ENCODE assay signal across 8 mouse cellular contexts in the genomic region with DNA sequence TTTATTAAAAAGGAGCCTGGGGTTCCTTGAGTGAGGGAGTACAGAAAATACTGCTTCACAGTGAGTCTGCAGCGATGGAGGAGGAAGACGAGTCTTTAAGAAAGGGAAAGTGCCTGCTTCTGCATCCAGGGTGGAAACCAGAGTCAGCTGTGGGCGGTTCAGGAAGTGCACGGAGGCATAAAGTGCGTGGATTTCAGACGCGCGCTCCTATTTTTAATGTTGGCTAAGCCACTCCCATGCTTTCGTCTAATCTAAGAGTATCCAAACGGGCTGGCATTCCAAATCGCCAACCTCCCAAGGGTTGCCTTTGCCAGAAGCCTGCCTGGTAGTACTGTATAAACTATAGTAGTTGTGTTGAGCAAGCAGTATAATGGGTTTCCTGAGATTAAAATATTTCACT. TPM values are rescaled to one million over a fixed set of nuclear protein-coding genes. Genes with fewer than 3 reads are reported as not detected.
DNase-seq lines count a peak whose midpoint lies in the region; ATAC-seq and TF ChIP-seq lines count a peak whose summit lies in the region.

No protein-coding gene starts in this region.

- intact Hi-C loops in left cerebral cortex, postnatal 25 days (cut with DNase I): loop anchor here (2.0 to 5.0 kb wide), 2 partner anchors 32 to 40 kb away; no protein-coding TSS in a partner anchor

- H3K4me1 ChIP-seq in hindbrain, postnatal 0 days (ENCODE audit: insufficient read depth, low read length): no peaks in the 10 kb centered on the region; the same call in 1 of the 2 replicates
- no peaks in the 10 kb centered on the region for H3K4me1 ChIP-seq in stomach, postnatal 0 days (replicated peaks; ENCODE audit: control insufficient read depth, insufficient read depth)

- ATAC-seq in hindbrain, postnatal 0 days: no peak
- peak; percentile 77 for ATAC-seq in megakaryocyte-erythroid progenitor cell, adult 5-6 weeks (replicated peaks; ENCODE audit: low FRiP score, low TSS enrichment, poor library complexity, severe bottlenecking)
- ATAC-seq in stomach, postnatal 0 days (ENCODE audit: low FRiP score, low TSS enrichment): no peak

- H3K36me3 ChIP-seq in hindbrain, postnatal 0 days (ENCODE audit: insufficient read depth, low read length): no peaks in the 10 kb centered on the region
- no peaks in the 10 kb centered on the region for H3K36me3 ChIP-seq in stomach, postnatal 0 days (ENCODE audit: control insufficient read depth, insufficient read depth, low read length)

- no peak overlapping the region for H3K9ac ChIP-seq in hindbrain, postnatal 0 days (replicated peaks; ENCODE audit: low read length)
- no peak overlapping the region; the same call in 1 of the 2 replicates for H3K9ac ChIP-seq in stomach, postnatal 0 days (ENCODE audit: low read length)

- no peak for TF ChIP-seq CTCF in hindbrain, postnatal 0 days (IDR thresholded peaks at IDR 0.05; ENCODE audit: low read depth)
- TF ChIP-seq CTCF in stomach, postnatal 0 days (IDR thresholded peaks at IDR 0.05; ENCODE audit: low read depth): no peak

- H3K27ac ChIP-seq in hindbrain, postnatal 0 days: no peak overlapping the region
- H3K27ac ChIP-seq in stomach, postnatal 0 days (replicated peaks): no peak overlapping the region

- H3K27me3 ChIP-seq in hindbrain, postnatal 0 days (ENCODE audit: insufficient read depth, low read length): no peaks in the 10 kb centered on the region
- no peaks in the 10 kb centered on the region for H3K27me3 ChIP-seq in stomach, postnatal 0 days (ENCODE audit: control insufficient read depth, insufficient read depth, low read length)

- TF ChIP-seq EP300 in stomach, postnatal 0 days (optimal IDR thresholded peaks at IDR 0.05): no peak

- H3K4me3 ChIP-seq in hindbrain, postnatal 0 days (ENCODE audit: low read length): peak overlapping the region; percentile 15; the same call in 1 of the 2 replicates
- peak overlapping the region; percentile 29 for H3K4me3 ChIP-seq in stomach, postnatal 0 days (ENCODE audit: low read depth, low read length)

- H3K9me3 ChIP-seq in hindbrain, postnatal 0 days (ENCODE audit: low read length): no peaks in the 10 kb centered on the region
- no peaks in the 10 kb centered on the region for H3K9me3 ChIP-seq in stomach, postnatal 0 days (ENCODE audit: control insufficient read depth, low read length)

- 22% methylated on average over 11 of the region's 11 CpGs for WGBS in hindbrain, postnatal 0 days
- WGBS in stomach, postnatal 0 days: 28% methylated on average over 11 of the region's 11 CpGs

- peak; percentile 44 to 48 for DNase-seq in B cell, adult 2 months
- DNase-seq in adrenal gland, postnatal 10 days: peak; percentile 42
- DNase-seq in frontal cortex, postnatal 25 days (ENCODE audit: low spot score in 2 of 2): peak; percentile 29 to 33
- no peak for DNase-seq in hindbrain, postnatal 0 days (ENCODE audit: low spot score)
- peak; percentile 53 to 91 for DNase-seq in left cerebral cortex, postnatal 25 days (ENCODE audit: low spot score in 2 of 2)
- DNase-seq in stomach, postnatal 0 days (ENCODE audit: low spot score): peak; percentile 18
- DNase-seq in cerebellum, adult 11 months: no peak

- H3K4me2 ChIP-seq in hindbrain, postnatal 0 days (ENCODE audit: low read depth, low read length): peak overlapping the region; percentile 37
- peak overlapping the region; percentile 42 for H3K4me2 ChIP-seq in stomach, postnatal 0 days (replicated peaks; ENCODE audit: low read depth)

RNA-seq across cellular contexts. Expression of gene Nap1l1, which starts 50.4 kb away (rescaled TPM):
- total RNA-seq in adrenal gland, postnatal 10 days (2021): 100 to 1,000 TPM; 130 to 141 TPM
- total RNA-seq in hindbrain, postnatal 0 days (2014; rRNA removed): 45.4 and 48.7 TPM in 2 replicates
- polyA plus RNA-seq in hindbrain, postnatal 0 days (2015; fragmentation: Nextera tagmentation; extraction: Ambion mirVana): 174 and 197 TPM in 2 replicates
- 100 to 1,000 TPM; 223 to 236 TPM for total RNA-seq in left cerebral cortex, postnatal 25 days (2021)
- total RNA-seq in megakaryocyte-erythroid progenitor cell, adult 5-6 weeks (2014; fragmentation: Nextera tagmentation): 549 and 560 TPM in 2 replicates
- total RNA-seq in megakaryocyte-erythroid progenitor cell, adult 5-6 weeks (2017): 733 and 821 TPM in 2 replicates
- polyA plus RNA-seq in stomach, postnatal 0 days (2015; fragmentation: Nextera tagmentation; extraction: Ambion mirVana): 85.1 and 90.6 TPM in 2 replicates

Comparison
In these comparisons a context has a peak if more than half of its experiments do, and no peak if none do; other contexts are left out.
1. DNase-seq: peak in B cell, adult 2 months (2 of 2), adrenal gland, postnatal 10 days (single experiment), frontal cortex, postnatal 25 days (2 of 2), left cerebral cortex, postnatal 25 days (2 of 2) and stomach, postnatal 0 days (single experiment); none in hindbrain, postnatal 0 days (single experiment) and cerebellum, adult 11 months (single experiment).